Mouse (Mus musculus) CD4-positive, CD25-positive, alpha-beta regulatory T cell, adult 2 months (primary cell): ENCODE measurements around the gene Zdhhc1.

Source experiments
- DNase-seq: peaks from one replicate; pipeline ENCODE4 v3.0.0-alpha.2; 2012; ENCODE audit warnings: low read depth, low spot score

Gene Zdhhc1

DNA sequence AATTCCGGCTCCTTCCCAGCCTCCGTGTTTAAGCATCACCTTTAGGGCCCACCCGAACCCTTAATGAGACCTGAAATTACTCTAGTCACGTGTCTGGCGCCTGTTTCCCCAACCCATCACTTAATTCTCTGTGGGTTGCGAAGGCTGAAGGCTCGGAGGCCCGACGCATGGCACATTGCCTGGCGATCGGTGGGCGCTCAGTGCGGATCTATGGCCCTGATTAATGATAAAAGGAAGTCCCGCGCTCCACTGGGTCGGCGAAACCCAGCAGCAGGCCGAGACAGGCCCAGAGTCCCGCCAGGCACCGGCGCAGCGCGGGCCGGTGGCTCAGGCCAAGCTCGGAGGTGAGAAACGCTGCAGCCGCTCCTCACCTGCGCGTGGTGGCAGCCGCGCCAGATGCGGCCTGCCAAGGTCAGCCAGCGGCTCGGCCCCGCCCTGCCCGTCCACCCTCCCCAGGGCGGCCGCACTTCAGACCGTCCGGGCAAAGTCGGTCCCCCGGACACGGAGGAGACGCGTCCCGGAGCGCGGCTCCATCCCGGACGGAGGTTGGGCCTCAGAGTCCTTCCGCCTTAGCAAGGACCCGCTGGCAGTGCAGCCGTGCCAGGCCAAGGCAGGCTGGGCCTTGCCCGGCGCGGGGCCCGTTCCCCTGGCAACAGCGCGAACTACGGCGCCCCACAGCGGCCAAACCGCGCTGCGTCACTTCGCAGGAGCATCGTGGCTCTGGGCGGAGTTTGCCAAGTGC, at the start of gene Zdhhc1:
Gene Zdhhc1, minus strand, starts transcription at position 464 of the 742 bp plus-strand sequence.
- peak; percentile 83 for DNase-seq

DNA sequence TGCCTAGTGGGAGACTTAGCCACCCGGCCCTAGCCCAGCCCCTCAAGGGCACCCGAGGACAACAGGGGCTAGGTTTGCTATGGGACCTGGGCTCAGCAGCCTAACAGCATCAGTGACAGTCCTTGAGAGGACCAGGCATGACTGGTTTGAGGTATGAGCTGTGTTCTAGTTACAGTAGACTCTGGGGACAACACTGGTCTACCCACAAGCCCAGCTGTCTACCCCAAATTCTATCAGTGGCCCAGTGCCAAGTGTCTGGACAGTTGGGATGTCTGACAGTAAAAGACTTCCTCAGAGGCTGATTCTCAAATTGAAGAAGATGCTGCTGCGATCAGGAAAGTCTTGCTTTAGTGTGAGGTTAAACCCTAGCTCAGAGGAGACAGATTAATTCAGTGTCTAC, 48.5 kb upstream of the Zdhhc1 start:
- no peak for DNase-seq

DNA sequence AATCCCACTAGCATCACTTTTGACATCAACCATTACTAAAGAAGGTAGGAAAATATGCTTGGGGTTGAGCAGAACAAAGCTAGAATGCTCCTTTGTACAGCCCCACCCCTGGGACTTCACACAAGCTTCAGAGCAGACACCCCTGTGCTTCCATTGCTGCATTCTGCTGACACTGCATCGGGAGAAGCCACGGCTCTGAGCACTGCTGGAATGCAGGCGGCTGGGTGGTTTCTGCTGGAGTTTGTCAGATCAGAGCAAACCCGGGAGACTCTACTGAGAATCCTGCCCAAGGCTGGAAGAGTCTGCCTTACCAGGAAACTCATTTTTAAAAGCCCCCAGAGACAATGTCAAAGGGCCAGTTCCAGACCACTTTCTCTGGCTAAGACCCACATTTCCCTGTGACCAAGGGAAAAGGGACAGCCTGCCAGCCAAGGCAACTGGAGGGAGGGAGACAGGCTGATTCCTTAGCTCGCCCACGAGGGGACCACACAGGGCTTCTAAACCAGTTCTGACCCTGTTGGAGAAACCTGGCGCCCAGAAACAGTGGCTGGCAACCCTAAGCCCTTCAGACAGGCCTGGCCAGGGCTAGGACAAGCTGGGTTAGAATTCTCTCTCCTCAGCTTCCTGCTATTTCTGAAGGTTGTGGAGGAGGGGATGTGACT, 48.0 kb upstream of the Zdhhc1 start:
- no peak for DNase-seq

DNA sequence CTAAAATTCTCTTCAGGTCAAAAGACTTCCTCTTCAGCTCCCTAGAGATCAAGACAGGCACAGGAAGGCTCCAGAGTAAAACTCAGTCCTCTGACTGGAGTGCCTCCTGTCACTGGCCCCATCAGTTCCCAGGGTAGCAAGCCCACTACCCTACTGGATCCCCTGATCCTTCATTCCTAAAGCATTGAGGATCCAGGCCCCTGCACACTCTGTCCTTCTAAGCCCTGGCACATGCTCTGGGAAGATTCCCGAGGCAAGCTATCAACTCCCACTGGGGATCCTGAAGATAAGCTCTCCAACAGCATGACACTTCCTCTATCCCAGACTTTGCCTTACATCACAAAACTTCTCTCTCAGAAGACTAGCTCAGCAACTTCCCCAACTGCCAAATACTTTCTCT, 47.0 kb upstream of the Zdhhc1 start:
- DNase-seq = no peak

DNA sequence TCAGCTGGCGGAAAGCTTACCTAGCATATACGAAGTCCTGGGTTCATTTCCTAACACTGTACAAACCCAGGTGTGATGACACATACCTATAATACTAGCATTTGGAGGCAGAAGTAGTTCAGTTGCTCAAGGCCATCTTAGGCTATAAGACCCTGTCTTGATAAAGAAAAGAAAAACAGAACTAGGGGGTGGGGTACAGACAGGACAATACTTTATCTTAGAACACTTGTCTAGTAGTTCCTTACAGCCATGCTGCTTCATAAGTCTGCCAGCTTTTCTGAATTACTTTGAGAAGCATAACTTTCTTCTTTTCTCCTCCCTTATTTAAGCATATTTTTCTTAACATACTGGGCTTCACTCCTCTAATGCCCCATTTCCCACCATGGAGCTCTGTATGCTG, 46.1 kb upstream of the Zdhhc1 start:
- DNase-seq = no peak

DNA sequence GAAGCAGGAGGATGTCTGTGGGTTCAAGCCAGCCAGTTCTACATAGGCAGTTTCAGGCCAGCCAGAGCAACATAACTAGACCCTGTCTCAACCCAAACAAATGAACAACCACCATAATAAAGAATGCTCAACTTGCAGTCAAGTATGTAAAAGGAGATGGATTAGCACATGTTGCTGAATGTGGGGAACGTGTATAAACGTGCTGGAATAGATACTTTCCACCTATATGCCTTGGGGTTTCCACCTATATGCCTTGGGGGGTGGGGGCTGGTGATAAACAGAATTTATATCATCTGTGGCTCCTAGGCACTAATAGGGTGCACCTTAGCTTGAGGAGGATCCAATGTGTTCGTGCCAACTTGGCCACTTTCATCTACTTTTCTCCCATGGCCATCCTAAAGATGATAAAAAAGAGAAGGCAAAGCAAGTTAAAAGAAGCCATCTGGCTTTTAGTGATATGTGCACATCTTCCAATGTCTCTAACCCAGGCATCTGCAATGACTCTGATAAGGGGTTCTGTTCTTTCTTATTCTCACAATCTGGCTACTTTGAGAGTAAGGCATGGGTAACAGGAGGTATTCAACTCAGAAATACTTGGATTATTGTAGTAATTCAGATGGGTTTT, 45.4 kb upstream of the Zdhhc1 start:
- DNase-seq = no peak

DNA sequence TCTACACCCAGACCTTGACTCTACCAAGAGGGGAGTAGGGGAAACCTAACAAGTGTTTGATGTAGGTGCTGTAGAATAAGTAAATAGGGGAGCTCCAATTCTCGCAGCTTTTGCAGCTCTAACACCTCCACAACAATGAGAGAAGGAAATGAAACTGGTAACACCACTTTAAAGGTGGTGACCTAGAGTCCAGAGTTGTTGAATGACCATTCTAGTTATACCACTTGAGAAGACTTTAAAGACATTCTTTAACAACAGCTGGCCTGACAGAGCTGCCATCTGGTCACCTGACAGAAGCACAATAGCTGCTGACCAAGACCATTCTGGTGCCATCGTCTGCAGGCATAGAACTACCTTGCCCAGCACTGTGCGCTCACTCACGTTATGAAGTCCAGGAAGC, 42.2 kb upstream of the Zdhhc1 start:
- no peak for DNase-seq

DNA sequence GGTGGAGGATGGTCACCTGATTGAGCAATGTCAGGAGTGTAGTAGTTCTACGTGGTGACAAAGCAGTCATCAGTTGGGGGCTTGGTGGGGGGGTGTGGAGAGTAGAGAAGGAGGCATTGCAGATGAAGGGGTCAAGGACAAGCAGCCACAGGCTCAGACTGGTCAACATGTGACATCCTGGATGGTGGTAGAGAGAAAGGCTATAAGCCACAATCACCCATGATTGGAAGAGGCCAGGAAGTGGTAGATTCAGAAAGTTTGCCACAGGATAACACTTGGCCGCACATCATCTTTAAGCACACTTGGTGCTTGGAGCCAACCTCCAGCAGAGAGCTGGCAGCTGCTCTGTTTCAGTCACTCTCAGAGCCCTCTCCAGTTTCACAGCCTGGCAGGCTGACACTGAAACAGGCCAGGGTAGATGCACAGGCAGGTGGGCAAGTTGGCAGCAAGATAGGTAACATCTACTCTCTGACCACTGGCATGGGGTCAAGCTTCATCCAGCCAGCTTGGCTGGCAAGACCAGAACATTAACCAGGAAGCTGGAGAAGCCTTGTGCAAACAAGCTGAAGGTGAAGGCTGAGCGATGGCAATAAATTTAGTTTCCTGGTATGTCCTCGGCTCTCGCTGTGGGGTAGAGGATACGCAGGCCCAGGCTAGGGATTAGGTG, 40.4 kb upstream of the Zdhhc1 start:
- DNase-seq = no peak

DNA sequence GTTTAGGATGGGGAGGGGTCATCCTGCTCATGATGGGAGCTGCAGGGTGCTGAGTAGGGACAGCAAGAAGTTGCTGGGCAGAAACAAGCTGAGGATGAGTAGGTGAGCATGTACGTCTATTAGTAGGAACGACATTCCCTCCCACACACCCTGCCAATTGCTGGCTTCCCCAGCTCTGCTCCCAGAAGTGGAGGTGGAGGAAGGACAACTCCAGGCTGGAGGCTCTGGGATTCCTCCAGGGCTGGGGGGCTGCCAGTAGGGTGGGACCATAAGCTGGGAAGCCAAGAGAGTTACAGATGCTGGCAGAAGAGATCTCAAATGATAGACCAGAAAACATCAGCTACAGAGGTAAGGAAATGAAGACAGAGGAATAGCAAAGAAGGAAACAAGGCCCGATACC, 39.8 kb upstream of the Zdhhc1 start:
- DNase-seq = no peak

DNA sequence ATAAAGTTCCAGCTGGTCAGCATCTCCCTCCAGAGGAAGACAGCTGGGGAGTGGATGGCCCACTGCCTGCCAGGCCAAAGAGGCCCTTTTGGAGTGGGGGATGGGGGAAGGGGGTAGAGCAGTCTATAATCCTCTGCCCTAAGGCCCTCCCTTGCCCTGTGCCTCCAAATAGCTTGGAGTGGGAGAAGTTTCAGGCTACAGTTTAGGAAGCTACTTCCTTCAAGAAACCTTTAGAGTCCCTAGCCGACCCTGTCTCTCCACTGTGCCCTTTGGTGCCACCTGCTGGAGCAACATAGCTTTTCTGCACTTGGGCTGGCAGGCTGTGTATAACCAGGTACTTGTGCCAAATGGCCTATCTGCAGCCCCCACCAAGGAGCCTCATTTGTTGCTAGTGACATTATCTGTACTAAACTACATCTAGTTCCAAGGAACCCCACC, 37.2 kb upstream of the Zdhhc1 start:
- peak; percentile 75 for DNase-seq

DNA sequence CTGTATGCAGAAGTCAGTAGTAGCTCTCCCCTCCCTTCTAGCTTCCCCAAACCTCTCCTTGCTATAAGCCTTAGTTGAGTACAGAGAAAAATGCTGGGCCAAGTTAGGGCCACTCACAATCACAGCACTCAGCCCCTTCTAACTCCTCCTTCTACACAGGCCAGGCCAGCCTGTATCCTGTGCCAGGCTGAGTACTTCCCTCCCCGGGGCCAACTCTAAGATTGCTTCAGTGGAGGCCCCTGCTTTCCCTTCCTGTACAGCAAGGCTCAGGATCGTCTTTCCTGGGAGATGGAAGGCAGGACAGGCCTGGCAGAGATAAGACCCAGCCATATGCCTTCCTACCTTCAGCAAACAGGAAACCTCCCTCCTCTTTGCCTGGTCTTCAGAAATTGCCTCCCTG, 36.7 kb upstream of the Zdhhc1 start:
- DNase-seq = no peak

DNA sequence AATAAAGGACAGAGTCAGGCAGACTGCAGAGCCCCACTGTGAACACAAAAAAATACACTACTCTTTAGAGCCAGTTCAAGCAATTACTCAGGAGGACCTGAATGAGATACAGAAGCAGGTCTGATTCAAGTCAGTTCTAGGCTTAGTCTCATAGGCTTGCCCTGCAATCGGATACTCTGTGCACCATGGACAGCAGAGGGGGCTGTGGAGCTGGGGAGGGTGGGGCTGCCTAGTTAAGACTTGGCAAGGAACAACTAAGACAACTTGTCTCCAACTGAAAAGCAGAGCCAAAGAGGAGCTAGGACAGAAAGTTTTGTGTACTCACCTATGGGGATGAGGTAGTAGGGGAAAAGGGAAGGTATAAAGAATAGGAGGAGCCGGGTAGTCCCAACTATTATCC, 35.1 kb upstream of the Zdhhc1 start:
- peak; percentile 62 for DNase-seq

DNA sequence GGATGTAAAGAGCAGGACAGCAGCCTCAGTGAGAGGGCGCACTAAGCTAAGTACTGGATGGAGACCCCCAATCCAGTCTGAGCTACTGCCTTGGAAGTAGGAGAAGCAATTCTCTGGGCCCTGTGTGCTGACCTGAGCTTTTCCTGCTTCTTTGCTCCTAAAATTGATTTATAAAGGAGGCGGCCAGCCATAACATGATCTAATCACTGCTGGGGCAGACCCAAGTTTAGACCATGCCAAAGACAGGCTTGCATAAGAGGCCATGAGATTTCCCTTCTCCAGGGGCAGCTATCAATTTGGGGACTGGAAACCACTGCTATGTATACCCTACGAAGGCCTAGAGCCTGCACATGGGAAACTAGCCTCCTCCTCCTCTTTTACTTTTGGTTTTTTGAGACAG, 32.6 kb upstream of the Zdhhc1 start:
- no peak for DNase-seq

DNA sequence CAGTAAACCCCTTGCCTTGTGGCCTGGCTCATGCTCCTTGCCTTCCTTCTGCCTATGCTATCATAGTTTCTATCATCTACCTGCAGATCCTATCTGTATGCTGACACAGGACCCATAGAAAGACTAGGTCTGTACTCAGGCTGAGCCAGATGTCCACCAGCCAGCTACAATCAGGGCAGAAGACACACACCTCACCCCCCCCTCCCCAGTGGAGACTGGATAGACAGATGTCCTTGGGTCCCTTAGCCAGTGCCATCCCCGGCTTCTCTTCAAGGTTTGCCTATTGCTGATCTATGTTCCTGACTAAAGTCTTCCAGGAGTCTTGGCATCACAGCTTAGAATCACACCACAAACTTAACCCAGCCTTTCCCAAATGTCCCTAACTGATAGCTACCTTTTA, 31.5 kb upstream of the Zdhhc1 start:
- DNase-seq = no peak

DNA sequence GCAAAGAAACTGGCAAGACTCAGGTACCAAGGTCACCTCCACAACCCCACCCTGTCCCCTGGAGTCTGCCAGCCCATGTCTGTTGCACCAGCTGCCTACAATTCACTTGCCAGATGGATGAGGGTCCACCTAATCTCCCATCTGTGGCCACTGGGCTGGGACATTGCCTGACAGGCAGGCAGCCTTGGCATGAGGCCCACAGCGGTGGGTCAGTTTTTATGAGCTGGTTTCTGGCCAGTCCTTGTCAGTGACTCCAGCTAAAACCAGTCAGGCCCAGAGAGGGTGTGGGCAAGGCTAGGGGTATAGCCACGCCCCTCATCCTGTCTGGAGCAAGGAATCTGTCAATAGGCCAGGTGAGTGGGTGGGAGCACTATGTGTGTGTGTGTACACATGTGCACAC, 30.4 kb upstream of the Zdhhc1 start:
- no peak for DNase-seq

DNA sequence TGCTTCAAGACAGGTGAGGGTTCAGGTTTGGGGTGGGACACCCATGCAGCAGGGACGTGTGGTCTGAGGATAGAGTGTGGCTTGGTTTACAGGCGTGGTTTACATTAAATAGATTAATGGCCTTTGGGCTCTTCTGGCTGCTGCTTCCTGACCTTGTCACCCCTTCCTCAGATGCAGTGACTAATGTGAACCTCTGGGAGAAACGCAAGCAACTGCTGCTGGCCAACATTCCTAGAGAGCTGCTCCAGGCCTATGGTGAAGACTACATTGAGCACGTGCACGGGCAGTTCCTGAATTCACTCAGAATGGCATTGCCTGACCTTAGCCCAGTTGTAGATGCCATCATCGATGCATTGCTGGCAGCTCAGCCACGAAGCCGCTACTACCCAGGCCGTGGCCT, 26.2 kb upstream of the Zdhhc1 start:
- DNase-seq = no peak

DNA sequence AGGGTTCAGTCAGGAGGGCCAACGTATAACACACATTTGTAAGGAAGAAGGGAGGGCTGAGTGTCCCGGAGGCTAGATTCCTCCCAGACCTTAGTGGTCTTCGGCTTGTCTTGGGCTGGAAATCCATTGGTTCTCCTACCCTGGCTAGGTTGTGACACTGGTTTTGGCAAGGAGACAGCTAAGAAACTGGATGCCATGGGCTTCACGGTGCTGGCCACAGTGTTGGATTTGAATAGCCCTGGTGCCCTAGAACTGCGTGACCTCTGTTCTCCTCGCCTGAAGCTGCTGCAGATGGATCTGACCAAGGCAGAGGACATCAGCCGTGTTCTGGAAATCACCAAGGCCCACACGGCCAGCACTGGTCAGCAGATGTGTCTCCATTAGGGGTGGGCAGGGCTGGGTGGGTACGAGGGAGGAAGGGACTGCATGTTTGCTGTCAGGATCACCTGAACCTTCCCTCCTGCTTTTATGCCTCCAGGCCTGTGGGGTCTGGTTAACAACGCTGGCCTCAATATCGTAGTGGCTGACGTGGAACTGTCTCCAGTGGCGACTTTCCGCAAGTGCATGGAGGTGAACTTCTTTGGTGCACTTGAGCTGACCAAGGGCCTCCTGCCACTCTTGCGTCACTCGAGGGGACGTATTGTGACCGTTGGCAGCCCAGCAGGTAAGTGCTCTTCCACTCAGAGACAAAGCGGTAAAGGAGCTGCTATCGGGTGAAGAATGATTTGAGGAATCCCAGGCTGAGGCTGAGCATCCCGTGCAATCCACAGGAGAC, 25.5 kb upstream of the Zdhhc1 start:
- no peak for DNase-seq

DNA sequence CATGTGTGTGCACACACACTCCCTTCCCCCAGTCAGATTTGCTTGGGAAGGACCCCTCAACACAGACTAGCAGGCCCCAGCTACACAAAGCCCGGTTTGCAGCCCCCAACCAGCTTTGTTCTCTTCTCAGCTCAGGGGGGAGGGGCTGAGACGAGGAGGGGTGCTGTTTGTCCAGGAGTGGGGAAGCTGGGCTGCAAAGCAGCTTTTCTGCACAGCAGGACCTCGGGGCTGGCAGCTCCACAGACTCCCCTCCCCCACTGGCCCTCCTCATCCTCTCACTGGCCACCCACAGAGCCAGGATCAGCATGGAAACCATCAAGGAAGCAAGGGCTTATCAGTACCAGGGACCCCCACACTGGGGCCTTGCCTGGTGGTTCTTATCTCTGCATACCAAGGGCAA, 24.4 kb upstream of the Zdhhc1 start:
- DNase-seq = no peak

DNA sequence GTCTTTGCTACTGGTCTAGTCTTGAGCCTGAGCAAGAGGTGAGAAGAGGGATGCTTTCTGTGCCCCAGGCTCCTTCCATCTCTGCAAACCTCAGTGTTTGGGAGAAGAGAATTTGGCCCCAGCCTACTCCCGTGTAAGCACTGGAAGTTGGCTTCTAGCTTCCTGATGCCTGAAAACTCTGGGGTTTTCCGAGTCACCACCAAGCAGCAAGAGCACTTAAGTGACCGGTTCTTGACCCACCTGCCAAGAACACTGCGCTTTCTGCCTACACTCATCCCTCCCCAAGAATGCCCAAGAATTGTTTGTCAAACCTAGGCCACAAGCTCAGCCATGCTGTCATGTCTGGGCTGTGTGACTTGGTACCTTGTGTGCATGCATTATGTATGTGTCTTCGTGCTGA, 23.8 kb upstream of the Zdhhc1 start:
- DNase-seq = no peak

DNA sequence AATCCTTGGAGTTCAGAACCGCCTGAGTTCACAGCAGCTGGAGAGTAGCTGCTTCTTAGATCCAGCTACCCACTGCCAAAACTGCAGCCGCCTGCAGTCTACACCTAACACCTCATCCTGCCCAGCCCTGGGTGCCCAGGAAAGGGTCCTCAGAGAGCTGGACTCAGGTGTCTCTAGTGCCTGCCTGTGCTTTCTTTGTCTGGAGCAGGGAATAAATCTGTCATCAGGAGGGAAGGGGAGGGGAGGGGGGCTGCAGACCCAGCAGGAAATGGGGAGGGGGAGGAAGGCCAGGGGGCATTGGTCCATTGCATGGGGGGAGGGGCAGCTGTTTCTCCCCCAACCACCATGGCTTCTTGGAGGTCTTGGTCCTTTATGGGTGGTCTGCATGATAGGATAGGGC, 22.9 kb upstream of the Zdhhc1 start:
- DNase-seq = no peak

DNA sequence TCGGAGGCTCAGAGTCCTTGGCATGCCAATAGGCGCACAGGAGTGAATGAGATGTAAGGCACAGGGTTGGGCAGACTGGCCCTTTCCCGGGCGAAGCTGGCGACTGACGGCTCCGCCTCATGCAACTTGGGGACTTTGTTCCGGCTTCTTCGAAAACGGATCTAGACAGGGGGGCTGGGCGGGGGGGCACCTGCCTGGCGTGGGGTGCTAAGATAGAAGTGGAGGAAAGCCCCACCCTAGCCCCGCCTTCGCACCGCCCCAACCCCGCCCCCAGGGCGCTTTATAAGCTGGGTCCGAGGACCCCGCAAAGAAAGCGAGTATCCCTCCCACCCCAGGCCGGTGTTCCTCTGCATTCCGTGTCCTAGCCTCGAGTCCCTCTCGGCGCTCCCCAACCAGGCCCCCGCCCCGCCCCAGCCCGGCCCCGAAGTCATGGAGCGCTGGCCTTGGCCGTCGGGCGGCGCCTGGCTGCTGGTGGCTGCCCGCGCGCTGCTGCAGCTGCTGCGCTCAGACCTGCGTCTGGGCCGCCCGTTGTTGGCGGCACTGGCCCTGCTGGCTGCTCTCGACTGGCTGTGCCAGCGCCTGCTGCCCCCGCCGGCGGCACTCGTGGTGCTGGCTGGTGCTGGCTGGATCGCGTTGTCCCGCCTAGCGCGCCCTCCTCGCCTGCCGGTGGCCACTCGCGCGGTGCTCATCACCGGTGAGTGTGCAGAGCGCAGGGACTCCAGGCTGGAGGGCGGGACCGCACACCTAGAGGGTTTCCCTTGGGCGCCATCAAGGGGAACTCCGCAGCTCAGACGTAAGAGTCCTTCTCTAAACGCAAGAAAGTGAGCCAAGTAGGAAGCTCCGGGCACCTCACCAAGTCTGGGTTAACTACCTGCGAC, 22.0 kb upstream of the Zdhhc1 start, which contains the start of gene Hsd11b2:
Gene Hsd11b2, plus strand, starts transcription at position 320 of the 878 bp plus-strand sequence.
- peak; percentile 81 for DNase-seq
